Mouse (Mus musculus): Measurements from ENCODE around the gene Rangrf.
"Not testable (repeated sequence)": the region's sequence is repeated elsewhere in the genome, so short reads cannot be mapped to it uniquely, and the experiment has no call there.

DNA sequence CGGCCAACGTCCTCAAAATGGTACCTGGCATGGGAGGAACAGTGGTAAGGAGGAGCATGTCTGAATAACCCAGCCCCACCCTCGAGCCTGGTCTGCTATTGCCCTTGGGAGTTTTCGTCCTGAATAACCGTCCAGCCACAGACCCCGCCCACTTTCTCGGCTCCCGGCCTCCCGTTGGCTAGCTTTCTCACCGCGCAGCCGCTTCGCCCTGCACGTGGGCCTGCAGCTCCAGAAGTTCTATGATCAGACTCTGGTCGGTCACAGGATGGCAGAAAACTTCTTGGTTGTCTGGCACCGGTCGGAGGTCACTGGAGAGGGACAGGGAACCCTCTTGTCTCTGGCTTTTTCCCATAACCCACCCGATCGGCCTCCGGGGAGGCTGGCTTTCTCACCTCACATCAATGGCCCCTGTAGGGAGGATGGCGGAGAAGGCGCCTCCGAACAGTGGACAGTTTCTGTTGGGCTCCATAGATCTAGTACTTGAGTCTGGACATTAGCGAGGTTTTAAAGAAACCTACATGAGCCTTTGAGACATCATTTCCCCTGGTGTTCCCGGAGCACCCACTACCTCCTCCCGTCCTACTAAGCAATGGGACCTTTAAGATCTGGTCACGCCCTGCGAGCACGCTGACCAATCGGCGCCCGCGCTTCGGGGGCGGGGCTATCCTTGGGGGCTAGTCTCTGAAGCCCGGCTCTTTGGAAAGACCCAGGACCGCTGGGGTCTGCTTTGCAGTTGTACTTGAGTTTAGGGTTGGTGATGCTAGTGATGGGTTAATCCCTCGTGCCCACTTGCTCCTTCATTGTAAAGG, 1.5 kb downstream of the Rangrf start:
- TF ChIP-seq CTCF (IDR thresholded peaks at IDR 0.05; ENCODE audit: extremely low read depth, insufficient read length, insufficient replicate concordance, low read depth, low read length); POLR2A (IDR thresholded peaks at IDR 0.05; ENCODE audit: low read depth, low read length): not testable (repeated sequence)

All from small intestine, adult 2 months (tissue).